Mouse (Mus musculus) kidney, adult 2 months (tissue): ENCODE results near the gene H2-Eb2.

Source experiments
- CTCF ChIP-seq: fragments of 200-500 bp; conservative IDR thresholded peaks from 2 replicates; pipeline ENCODE4 v1.5.1; 2011; ENCODE audit warnings: low read depth, mild to moderate bottlenecking, control low read depth, low read length, moderate library complexity, mixed read lengths; ENCODE audit not compliant: insufficient read depth, insufficient read length
- POLR2A ChIP-seq: fragments of 200-500 bp; IDR thresholded peaks from one replicate; pipeline ENCODE4 v1.6.1; 2011; ENCODE audit warnings: low read depth, low read length, control low read depth

DNA sequence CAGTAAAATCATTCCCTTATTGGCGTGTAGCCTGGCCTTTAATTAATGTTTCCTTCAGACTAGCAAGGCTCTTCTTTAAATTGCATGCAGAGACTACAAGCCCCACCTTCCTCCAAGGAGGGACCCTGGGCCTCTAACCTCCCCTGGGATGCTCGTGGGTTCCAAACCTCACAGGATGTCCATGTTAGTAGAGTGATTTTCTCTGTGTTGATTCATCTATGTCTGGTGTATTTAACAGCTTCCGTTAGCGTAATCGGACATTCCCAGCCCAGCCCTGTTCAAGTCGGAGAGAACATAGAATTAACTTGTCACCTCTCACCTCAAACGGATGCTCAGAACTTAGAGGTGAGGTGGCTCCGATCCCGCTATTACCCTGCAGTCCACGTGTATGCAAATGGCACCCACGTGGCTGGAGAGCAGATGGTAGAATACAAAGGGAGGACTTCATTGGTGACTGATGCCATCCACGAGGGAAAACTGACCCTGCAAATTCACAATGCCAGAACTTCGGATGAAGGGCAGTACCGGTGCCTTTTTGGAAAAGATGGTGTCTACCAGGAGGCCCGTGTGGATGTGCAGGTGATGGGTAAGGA lies 37.6 kb downstream of the H2-Eb2 start:
- TF ChIP-seq CTCF (no peak), POLR2A (no peak)
